Mouse (Mus musculus): ENCODE data around the gene Plekha5. TPM values are rescaled to one million over a fixed set of nuclear protein-coding genes. Genes with fewer than 3 reads are reported as not detected.

The Plekha5 gene
- total RNA-seq (2017) = 10.6 and 12.7 TPM in 2 replicates

DNA sequence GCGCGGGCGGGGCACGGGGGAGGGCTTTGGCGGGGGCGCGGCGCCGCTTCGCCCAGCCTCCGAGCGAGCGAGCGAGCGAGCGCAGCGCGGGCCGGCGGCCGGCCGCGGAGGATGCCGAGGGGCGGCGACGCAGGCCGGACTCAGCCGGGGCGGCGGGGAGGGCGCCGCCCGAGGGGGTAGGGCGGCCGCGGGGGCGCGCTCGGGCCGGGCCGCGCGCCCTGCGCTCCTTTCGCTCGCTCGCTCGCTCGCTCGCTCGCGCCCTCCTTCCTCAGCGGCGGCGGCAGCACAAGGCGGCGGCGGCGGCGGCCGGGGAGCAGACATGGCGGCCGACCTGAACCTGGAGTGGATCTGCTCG is at the start of gene Plekha5:
Gene Plekha5, plus strand, starts transcription at position 209 of the 355 bp plus-strand sequence.
- ATAC-seq (ENCODE audit: extremely low read depth, insufficient number of reproducible peaks, low FRiP score, poor library complexity, severe bottlenecking) = 0 out of 2 replicates have a peak, but pooled peaks have one; percentile 16

- ATAC-seq (ENCODE audit: extremely low read depth, insufficient number of reproducible peaks, low FRiP score, poor library complexity, severe bottlenecking) = no peak
Measured at GRCm38 (mm10) chr6:140375671-140376070, 48.2 kb upstream of the Plekha5 start.

GRCm38 (mm10) chr6:140380588-140380987 is 43.3 kb upstream of the Plekha5 start:
- ATAC-seq (ENCODE audit: extremely low read depth, insufficient number of reproducible peaks, low FRiP score, poor library complexity, severe bottlenecking) = no peak

- no peak for ATAC-seq (ENCODE audit: extremely low read depth, insufficient number of reproducible peaks, low FRiP score, poor library complexity, severe bottlenecking)
Measured at GRCm38 (mm10) chr6:140381162-140381561, 42.7 kb upstream of the Plekha5 start.

- ATAC-seq (ENCODE audit: extremely low read depth, insufficient number of reproducible peaks, low FRiP score, poor library complexity, severe bottlenecking) = no peak
Measured at GRCm38 (mm10) chr6:140383580-140384400, 40.1 kb upstream of the Plekha5 start.

- no peak for ATAC-seq (ENCODE audit: extremely low read depth, insufficient number of reproducible peaks, low FRiP score, poor library complexity, severe bottlenecking)
Measured at GRCm38 (mm10) chr6:140396687-140397086, 27.2 kb upstream of the Plekha5 start.

DNA sequence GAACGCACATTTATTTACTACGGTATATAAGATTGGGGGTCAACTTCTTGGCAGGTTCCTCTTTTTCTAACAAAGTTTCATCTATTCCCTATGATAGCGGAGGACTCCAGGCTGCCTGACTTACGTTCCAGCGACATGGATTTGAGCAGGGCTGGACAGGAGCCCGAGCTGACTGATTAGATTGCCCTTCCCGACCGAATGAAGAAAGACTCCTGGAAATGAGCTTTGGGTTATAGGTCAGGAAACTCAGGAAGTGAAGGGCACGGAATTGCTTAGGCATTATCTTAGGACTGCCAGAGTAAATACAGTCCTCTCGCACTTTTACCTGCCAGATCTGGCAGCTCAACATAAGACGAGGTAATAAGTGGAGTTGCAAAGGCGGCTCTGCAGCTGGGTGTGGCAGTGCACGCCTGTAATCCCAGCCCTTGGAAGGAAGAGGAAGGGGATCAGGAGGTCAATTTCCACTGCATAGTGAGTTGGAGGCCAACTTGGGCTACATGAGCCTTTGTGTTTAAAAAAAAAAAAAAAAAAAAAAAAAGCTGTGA is 21.0 kb upstream of the Plekha5 start:
- ATAC-seq (ENCODE audit: extremely low read depth, insufficient number of reproducible peaks, low FRiP score, poor library complexity, severe bottlenecking) = no peak

- no peak for ATAC-seq (ENCODE audit: extremely low read depth, insufficient number of reproducible peaks, low FRiP score, poor library complexity, severe bottlenecking)
Measured at GRCm38 (mm10) chr6:140411996-140412395, 11.9 kb upstream of the Plekha5 start.

DNA sequence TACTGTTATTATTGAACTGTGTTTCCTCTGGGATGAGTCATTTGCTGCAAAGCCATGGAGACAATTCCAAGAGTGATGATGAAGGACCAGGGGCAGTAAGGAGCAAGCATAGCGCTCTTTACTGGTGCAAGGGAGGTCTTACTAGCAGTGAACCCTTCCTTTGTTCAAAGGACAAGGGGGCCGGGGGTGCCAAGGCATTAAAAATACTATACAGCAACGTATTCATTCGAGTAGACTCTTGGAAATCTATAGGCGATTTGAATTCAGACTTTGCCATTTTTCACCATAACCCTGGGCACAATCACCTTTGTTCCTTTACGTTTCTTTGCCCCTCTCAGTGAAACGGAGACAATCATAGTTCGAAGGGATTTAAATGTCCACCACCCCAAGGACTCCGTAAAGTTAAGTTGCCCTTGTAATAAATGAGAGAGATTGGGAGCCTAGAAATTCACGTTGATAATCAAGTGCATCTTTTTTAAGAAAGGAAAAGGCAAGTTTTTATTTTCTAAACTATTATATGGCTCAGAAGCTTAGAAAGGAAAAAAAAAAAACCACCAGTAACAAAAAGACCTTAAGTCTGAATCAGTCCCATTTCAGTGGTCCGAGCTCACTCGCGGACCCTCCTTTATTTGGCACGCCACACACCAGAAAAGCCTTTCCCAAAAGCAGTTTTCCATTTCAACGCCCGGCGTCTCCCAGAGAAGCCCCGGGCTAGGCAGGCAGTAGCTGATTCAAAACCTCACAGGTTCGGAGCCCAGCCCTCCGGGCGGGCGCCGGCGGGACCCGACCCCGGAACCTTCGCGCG is 611 bp upstream of the Plekha5 start:
- no peak for ATAC-seq (ENCODE audit: extremely low read depth, insufficient number of reproducible peaks, low FRiP score, poor library complexity, severe bottlenecking)

- ATAC-seq (ENCODE audit: extremely low read depth, insufficient number of reproducible peaks, low FRiP score, poor library complexity, severe bottlenecking) = no peak
Measured at GRCm38 (mm10) chr6:140424201-140424990, 542 bp downstream of the Plekha5 start.

DNA sequence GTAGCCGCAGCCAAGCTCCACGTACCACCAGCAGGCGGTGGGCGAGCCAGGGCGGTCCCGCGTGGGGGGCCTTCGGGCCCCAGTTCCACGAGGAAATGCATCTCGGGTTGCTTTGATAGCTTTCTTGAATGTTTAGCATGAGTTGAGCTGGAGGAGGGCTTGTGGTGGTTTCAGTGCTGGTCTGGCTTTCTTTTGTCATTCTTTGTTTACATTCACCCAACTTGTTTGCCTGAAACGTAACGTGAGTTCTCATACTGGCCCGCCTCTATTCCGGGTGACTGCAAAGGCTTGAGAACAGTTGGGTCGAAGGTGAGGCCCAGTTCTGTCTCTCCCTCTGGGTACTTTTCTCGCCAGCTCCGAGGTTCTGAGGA is 1.1 kb downstream of the Plekha5 start:
- no peak for ATAC-seq (ENCODE audit: extremely low read depth, insufficient number of reproducible peaks, low FRiP score, poor library complexity, severe bottlenecking)

GRCm38 (mm10) chr6:140429236-140429635 is 5.4 kb downstream of the Plekha5 start:
- no peak for ATAC-seq (ENCODE audit: extremely low read depth, insufficient number of reproducible peaks, low FRiP score, poor library complexity, severe bottlenecking)

GRCm38 (mm10) chr6:140432363-140432762 is 8.5 kb downstream of the Plekha5 start:
- ATAC-seq (ENCODE audit: extremely low read depth, insufficient number of reproducible peaks, low FRiP score, poor library complexity, severe bottlenecking) = no peak

- no peak for ATAC-seq (ENCODE audit: extremely low read depth, insufficient number of reproducible peaks, low FRiP score, poor library complexity, severe bottlenecking)
Measured at GRCm38 (mm10) chr6:140443374-140443773, 19.5 kb downstream of the Plekha5 start.

- ATAC-seq (ENCODE audit: extremely low read depth, insufficient number of reproducible peaks, low FRiP score, poor library complexity, severe bottlenecking) = no peak
Measured at GRCm38 (mm10) chr6:140444147-140444546, 20.3 kb downstream of the Plekha5 start.

DNA sequence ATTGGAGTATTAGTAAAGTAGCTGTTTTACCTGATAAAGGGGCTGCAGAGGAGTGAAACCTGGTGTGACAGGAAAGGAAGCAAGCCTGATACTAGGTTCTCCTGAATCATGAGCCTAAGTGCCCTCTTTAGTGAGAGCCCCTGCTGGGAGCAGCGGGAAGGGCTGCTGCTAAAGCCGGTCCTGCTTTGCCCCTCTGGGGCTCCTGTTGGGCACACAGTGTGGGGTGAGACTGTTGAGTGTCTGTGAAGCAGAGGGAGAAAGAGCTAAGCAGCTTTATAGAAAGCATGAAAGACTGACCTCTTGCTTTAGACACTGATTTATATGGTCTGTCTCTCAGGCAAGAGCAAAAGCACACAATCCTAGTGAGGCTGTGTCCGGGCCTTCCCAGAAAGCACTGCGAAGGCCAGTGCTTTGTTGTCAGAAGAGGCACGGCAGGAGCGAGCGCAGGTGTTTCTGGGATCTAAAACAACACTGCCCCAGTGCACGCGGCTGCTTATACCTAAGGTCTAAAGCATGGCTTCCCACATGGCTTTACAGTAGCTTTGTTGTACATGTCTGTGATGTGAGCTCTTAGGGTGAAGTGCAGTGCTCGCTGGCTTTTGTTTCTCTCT is 21.1 kb downstream of the Plekha5 start:
- ATAC-seq (ENCODE audit: extremely low read depth, insufficient number of reproducible peaks, low FRiP score, poor library complexity, severe bottlenecking) = no peak

DNA sequence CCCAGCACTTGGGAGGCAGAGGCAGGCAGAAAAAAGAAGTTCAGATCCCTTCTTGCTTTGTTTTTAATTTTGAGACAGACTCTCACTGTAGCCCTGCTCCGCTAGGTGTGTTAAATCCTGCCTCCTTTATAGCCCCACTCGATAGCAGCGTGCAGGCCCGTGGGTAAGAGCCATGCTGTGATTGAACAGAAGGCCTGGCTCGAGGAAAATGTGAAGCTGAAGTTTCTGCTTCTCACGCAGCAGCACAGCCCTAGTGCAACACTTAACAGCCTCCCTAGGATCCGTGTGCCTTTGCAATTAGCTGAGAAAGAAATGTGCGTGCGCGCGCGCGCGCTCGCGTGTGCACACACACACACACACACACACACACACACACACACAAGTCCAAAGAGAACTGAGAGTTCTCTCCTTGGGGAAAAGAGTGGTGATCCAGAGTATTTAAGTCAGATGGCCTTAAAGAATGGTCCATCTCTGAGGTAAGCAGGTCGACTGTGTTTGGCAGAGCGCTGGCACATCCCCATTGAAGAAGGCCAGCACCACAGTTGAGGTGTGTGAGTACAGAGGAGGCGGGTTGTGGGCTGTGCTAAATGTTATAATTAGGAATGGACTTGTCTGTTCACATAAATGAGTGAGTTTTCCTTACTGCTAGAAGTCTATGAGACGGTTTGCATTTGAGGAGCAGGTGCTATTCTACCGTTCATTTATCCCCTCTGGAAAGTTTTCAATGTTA is 24.3 kb downstream of the Plekha5 start:
- no peak for ATAC-seq (ENCODE audit: extremely low read depth, insufficient number of reproducible peaks, low FRiP score, poor library complexity, severe bottlenecking)

DNA sequence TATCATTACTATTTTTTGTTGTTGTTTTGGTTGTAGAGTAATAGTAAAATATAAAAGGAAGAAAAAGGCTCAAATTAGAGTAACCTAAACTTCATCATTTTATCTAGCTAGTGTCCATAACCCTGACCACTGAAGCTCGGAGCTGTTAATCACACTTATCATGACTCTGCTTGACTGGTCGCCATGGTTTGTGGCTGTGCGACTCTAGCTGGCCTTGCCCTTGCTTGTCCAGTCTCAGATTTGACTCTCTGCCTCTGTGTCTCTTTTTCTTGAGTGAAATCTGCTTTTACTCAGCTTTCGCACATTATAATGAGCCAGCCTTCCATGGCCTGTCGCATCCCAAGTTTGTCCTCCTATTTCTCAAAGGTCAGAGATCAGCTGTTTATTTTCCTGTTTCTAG is 26.8 kb downstream of the Plekha5 start:
- no peak for ATAC-seq (ENCODE audit: extremely low read depth, insufficient number of reproducible peaks, low FRiP score, poor library complexity, severe bottlenecking)

Measured in neutrophil, adult 5-6 weeks (primary cell).